Mouse (Mus musculus) neural tube, embryonic 11.5 days (tissue): Measurements from ENCODE around the gene Spib. TPM values are rescaled to one million over a fixed set of nuclear protein-coding genes. Genes with fewer than 3 reads are reported as not detected.

Experiments
- ATAC-seq: fragments of 200-750 bp; cut with Nextera tagmentation; 2 replicates; pipeline ENCODE4 v1.8.0; 2017; ENCODE audit warnings: moderate number of reproducible peaks, mild to moderate bottlenecking, moderate TSS enrichment, moderate library complexity; ENCODE audit not compliant: insufficient read depth, low FRiP score, low TSS enrichment
- DNase-seq: peaks from one replicate; pipeline ENCODE4 v3.0.0-alpha.2; 2015; ENCODE audit warnings: low spot score
- H3K27ac ChIP-seq: fragments of 300-500 bp; sonication (generic); 2 replicates; pipeline ENCODE4 v1.5.1; 2014; ENCODE audit warnings: low read depth, mild to moderate bottlenecking, low read length
- H3K27me3 ChIP-seq: fragments of 300-500 bp; sonication (generic); 2 replicates; pipeline ENCODE4 v1.6.1; 2014; ENCODE audit warnings: mild to moderate bottlenecking, low read length, mixed read lengths; ENCODE audit not compliant: control insufficient read depth, insufficient read depth
- H3K36me3 ChIP-seq: fragments of 300-500 bp; sonication (generic); 2 replicates; pipeline ENCODE4 v1.6.1; 2014; ENCODE audit warnings: mild to moderate bottlenecking, low read length, moderate library complexity, mixed read lengths; ENCODE audit not compliant: control insufficient read depth, insufficient read depth
- H3K4me1 ChIP-seq: fragments of 300-500 bp; sonication (generic); 2 replicates; pipeline ENCODE4 v1.6.1; 2014; ENCODE audit warnings: low read length, mixed read lengths; ENCODE audit not compliant: control insufficient read depth, insufficient read depth
- H3K4me2 ChIP-seq: fragments of 300-500 bp; sonication (generic); 2 replicates; pipeline ENCODE4 v1.6.1; 2014; ENCODE audit warnings: low read depth, mild to moderate bottlenecking, moderate library complexity
- H3K4me3 ChIP-seq: fragments of 300-500 bp; sonication (generic); 2 replicates; pipeline ENCODE4 v1.5.1; 2014; ENCODE audit warnings: low read depth, low read length
- H3K9ac ChIP-seq: fragments of 300-500 bp; sonication (generic); 2 replicates; pipeline ENCODE4 v1.6.1; 2014; ENCODE audit warnings: mild to moderate bottlenecking, low read length
- H3K9me3 ChIP-seq: fragments of 300-500 bp; sonication (generic); 2 replicates; pipeline ENCODE4 v1.6.1; 2016; ENCODE audit warnings: low read length; ENCODE audit not compliant: control insufficient read depth
- WGBS: fragments of 180-500 bp; shearing (Covaris S2); extraction: QIAGEN DNeasy Blood & Tissue Kit; methylation state at CpG from one replicate; pipeline ENCODE4 v1.1.7; 2014; 5-methylcytosine and 5-hydroxymethylcytosine counted together
- microRNA-seq: library from miRNA; unstranded; fragments of <30 nt; microRNA quantifications from one replicate; pipeline ENCODE4, GENCODE M21; 2016
- polyA plus RNA-seq: library from polyadenylated mRNA; unstranded; fragments of >200 nt; fragmentation: Nextera tagmentation; extraction: Ambion mirVana; gene quantifications from 2 replicates; pipeline ENCODE4 v1.2.1, GENCODE M21; 2014

Gene Spib
- polyA plus RNA-seq, 1 experiment from 2014 or later = not detected

DNA sequence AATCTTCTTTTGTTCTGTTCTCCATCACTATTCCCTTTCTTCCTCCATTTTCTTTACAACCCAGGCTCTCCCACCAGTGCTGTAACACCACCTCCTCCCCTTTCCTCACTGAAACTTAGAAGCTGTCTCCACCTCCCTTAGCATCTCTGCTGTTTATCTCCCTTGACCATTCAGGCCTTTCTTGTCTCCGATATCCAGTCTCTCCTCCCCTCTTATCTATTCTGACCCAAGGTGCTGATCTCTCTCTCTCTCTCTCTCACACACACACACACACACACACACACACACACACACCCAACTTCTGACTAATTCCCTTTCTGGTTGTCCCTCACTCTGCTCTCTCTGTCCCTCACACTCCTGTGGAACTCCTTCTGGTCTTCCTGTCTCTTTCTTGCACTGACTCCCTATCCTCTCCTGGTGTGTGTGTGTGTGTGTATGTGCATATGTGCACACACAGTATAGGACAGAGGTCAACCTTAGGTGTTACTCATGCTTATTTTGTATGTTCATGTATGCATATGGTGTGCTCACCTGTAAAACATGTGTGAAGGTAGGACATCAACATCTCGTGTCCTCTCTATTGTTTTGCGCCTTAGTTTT lies 48.9 kb downstream of the Spib start:
- Histone ChIP-seq H3K27ac (no peak overlapping the region), H3K9me3 (no peaks in the 10 kb centered on the region), H3K4me1 (no peaks in the 10 kb centered on the region), H3K4me3 (no peak overlapping the region), H3K27me3 (no peaks in the 10 kb centered on the region), H3K9ac (no peak overlapping the region), H3K4me2 (no peak overlapping the region), H3K36me3 (no peaks in the 10 kb centered on the region)
- ATAC-seq (no peak), DNase-seq (no peak)
- WGBS = 75% methylated on average over 3 of the region's 3 CpGs

Small RNA genes lying within 50 kb of the gene (microRNA-seq; reads per million reads assigned to microRNA genes)
- gene Mir7053 = not detected

Other genes with a start within 250 kb of the Spib start
- 1.9 and 2.4 TPM in 2 replicates for gene Clec11a, start 225.2 kb downstream of the Spib start, polyA plus RNA-seq
- 4.6 and 4.7 TPM in 2 replicates for gene Shank1, start 221.8 kb downstream of the Spib start, polyA plus RNA-seq
- 2.9 and 3.7 TPM in 2 replicates for gene Syt3, start 148.0 kb downstream of the Spib start, polyA plus RNA-seq
- 1.0 and 1.1 TPM in 2 replicates for gene 1700008O03Rik, start 146.3 kb downstream of the Spib start, polyA plus RNA-seq
- 7.4 and 8.0 TPM in 2 replicates for gene Lrrc4b, start 103.1 kb downstream of the Spib start, polyA plus RNA-seq
- 1.2 and 1.6 TPM in 2 replicates for gene Aspdh, start 66.7 kb downstream of the Spib start, polyA plus RNA-seq
- 60.0 and 66.2 TPM in 2 replicates for gene Josd2, start 64.1 kb downstream of the Spib start, polyA plus RNA-seq
- 104 and 110 TPM in 2 replicates for gene Emc10, start 35.5 kb downstream of the Spib start, polyA plus RNA-seq
- 12.3 and 13.3 TPM in 2 replicates for gene Fam71e1, start 35.5 kb downstream of the Spib start, polyA plus RNA-seq
- 0.07 TPM in 1 of 2 replicates, not detected in the other for gene Mybpc2, start 7.4 kb downstream of the Spib start, polyA plus RNA-seq
- gene Pold1, start 16.8 kb upstream of the Spib start, polyA plus RNA-seq = 62.3 and 64.8 TPM in 2 replicates
- 68.1 and 71.9 TPM in 2 replicates for gene Nr1h2, start 21.9 kb upstream of the Spib start, polyA plus RNA-seq
- 0.42 and 0.49 TPM in 2 replicates for gene Napsa, start 40.3 kb upstream of the Spib start, polyA plus RNA-seq
- gene Kcnc3, start 58.6 kb upstream of the Spib start, polyA plus RNA-seq = 0.92 and 1.7 TPM in 2 replicates
- gene Myh14, start 138.8 kb upstream of the Spib start, polyA plus RNA-seq = 2.2 and 2.5 TPM in 2 replicates
- gene Izumo2, start 176.7 kb upstream of the Spib start, polyA plus RNA-seq = not detected in 2 replicates
- 37.5 and 41.2 TPM in 2 replicates for gene Vrk3, start 216.3 kb upstream of the Spib start, polyA plus RNA-seq
- 2.9 and 3.2 TPM in 2 replicates for gene Zfp473, start 219.0 kb upstream of the Spib start, polyA plus RNA-seq